19 mouse cellular contexts compared by ENCODE assay signal in the genomic region with DNA sequence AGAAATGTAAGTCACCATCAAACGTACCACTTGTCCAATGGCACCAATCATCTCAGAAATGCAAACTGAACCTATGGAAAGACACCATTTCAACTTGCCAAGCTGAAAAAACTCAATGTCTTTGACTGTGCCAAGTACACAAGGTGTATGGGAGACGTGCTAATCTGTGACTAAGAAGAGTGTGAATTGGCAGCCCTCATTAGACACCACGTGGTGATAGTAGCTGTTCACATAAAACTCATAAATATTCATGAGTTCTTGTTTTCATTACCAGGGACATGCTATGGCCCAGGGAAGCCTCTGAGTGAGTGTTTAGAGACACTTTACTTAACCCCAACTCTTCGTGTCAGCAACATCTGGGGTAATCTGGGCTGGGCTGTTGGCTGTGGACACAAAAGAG.
DNase-seq lines count a peak whose midpoint lies in the region; ATAC-seq and TF ChIP-seq lines count a peak whose summit lies in the region.
"Had no signal": no experiment of that assay in that cellular context is flagged by ENCODE, and none has a peak within 500 bp of the region (broad histone marks: within the 10 kb centered on the region; RNA-seq: fewer than 3 reads in every experiment).

No protein-coding gene starts in this region.

- H3K9me3 ChIP-seq in hindbrain, embryonic 11.5 days (ENCODE audit: control insufficient read depth, low read length): no peaks in the 10 kb centered on the region
- H3K9me3 ChIP-seq in hindbrain, embryonic 10.5 days: no peaks in the 10 kb centered on the region
- no peaks in the 10 kb centered on the region for H3K9me3 ChIP-seq in midbrain, embryonic 13.5 days
- no peaks in the 10 kb centered on the region for H3K9me3 ChIP-seq in midbrain, embryonic 10.5 days (replicated peaks)
- H3K9me3 ChIP-seq: embryonic facial prominence, embryonic 10.5 days; limb, embryonic 10.5 days; liver, embryonic 15.5 days; lung, embryonic 15.5 days had no signal

- whole genome bisulfite sequencing in hindbrain, embryonic 11.5 days: 35% methylated on average over 4 of the region's 4 CpGs
- 43% methylated on average over 4 of the region's 4 CpGs for WGBS in hindbrain, embryonic 10.5 days
- WGBS in midbrain, embryonic 13.5 days: 24% methylated on average over 4 of the region's 4 CpGs
- WGBS in midbrain, embryonic 10.5 days: 40% methylated on average over 4 of the region's 4 CpGs

- no peaks in the 10 kb centered on the region for H3K4me1 ChIP-seq in hindbrain, embryonic 11.5 days (replicated peaks; ENCODE audit: control insufficient read depth, insufficient read depth, low read length)
- H3K4me1 ChIP-seq in hindbrain, embryonic 10.5 days (replicated peaks): peaks cover 9% of the 10 kb centered on the region
- peaks cover 13% of the 10 kb centered on the region for H3K4me1 ChIP-seq in midbrain, embryonic 13.5 days (replicated peaks)
- peaks cover 17% of the 10 kb centered on the region for H3K4me1 ChIP-seq in midbrain, embryonic 10.5 days
- H3K4me1 ChIP-seq: embryonic facial prominence, embryonic 10.5 days; liver, embryonic 15.5 days; lung, embryonic 15.5 days had no signal

- TF ChIP-seq CTCF in brain, embryonic 14.5 days (IDR thresholded peaks at IDR 0.05; ENCODE audit: borderline replicate concordance, extremely low read depth, insufficient read depth, insufficient read length): no peak

- TF ChIP-seq POLR2A in brain, embryonic 14.5 days (IDR thresholded peaks at IDR 0.05; ENCODE audit: borderline replicate concordance, extremely low read depth, insufficient read depth, insufficient read length, poor library complexity, severe bottlenecking): no peak

- H3K9ac ChIP-seq in hindbrain, embryonic 11.5 days (ENCODE audit: low read depth, low read length): no peak overlapping the region
- H3K9ac ChIP-seq in midbrain, embryonic 13.5 days (replicated peaks): no peak overlapping the region
- H3K9ac ChIP-seq: liver, embryonic 15.5 days; lung, embryonic 15.5 days had no signal

- DNase-seq in hindbrain, embryonic 11.5 days (ENCODE audit: low spot score): peak; percentile 16
- DNase-seq in hindbrain, embryonic 10.5 days (ENCODE audit: low spot score): no peak
- DNase-seq in midbrain, embryonic 10.5 days (ENCODE audit: low spot score): no peak
- peak; percentile 56 for DNase-seq in brain, adult 2 months (ENCODE audit: low read depth, low spot score)
- DNase-seq in brain, embryonic 14.5 days (ENCODE audit: low read depth): peak; percentile 87
- no peak for DNase-seq in layer of hippocampus, adult 8-10 months (ENCODE audit: low spot score in 2 of 2)
- DNase-seq in layer of hippocampus, postnatal 14 days (ENCODE audit: low spot score in 2 of 2): no peak
- DNase-seq: adrenal gland, adult 8-10 months; cerebellum, adult 2 months; kidney, postnatal 10 days; liver; lung, postnatal 36 days; thymus, postnatal 14 days had no signal

- H3K4me3 ChIP-seq in hindbrain, embryonic 11.5 days (ENCODE audit: low read depth, low read length): no peak overlapping the region
- no peak overlapping the region for H3K4me3 ChIP-seq in hindbrain, embryonic 10.5 days
- H3K4me3 ChIP-seq in midbrain, embryonic 13.5 days (replicated peaks): no peak overlapping the region
- no peak overlapping the region for H3K4me3 ChIP-seq in midbrain, embryonic 10.5 days
- H3K4me3 ChIP-seq: embryonic facial prominence, embryonic 10.5 days; limb, embryonic 10.5 days; liver, embryonic 15.5 days; lung, embryonic 15.5 days had no signal

- no peaks in the 10 kb centered on the region for H3K27me3 ChIP-seq in hindbrain, embryonic 11.5 days (ENCODE audit: control insufficient read depth, insufficient read depth, low read length)
- no peaks in the 10 kb centered on the region for H3K27me3 ChIP-seq in hindbrain, embryonic 10.5 days (ENCODE audit: insufficient read depth, poor library complexity, severe bottlenecking)
- H3K27me3 ChIP-seq in midbrain, embryonic 13.5 days: no peaks in the 10 kb centered on the region
- no peaks in the 10 kb centered on the region for H3K27me3 ChIP-seq in midbrain, embryonic 10.5 days (ENCODE audit: low read depth, poor library complexity, severe bottlenecking)
- H3K27me3 ChIP-seq: liver, embryonic 15.5 days; lung, embryonic 15.5 days had no signal

- peak; percentile 51; the same call in 1 of the 2 replicates for ATAC-seq in hindbrain, embryonic 11.5 days (ENCODE audit: low FRiP score)
- ATAC-seq in midbrain, embryonic 13.5 days: peak; percentile 48
- ATAC-seq: intestine, postnatal 0 days had no signal

- H3K36me3 ChIP-seq in hindbrain, embryonic 11.5 days (ENCODE audit: control insufficient read depth, insufficient read depth, low read length): no peaks in the 10 kb centered on the region
- no peaks in the 10 kb centered on the region for H3K36me3 ChIP-seq in hindbrain, embryonic 10.5 days
- no peaks in the 10 kb centered on the region for H3K36me3 ChIP-seq in midbrain, embryonic 13.5 days
- H3K36me3 ChIP-seq in midbrain, embryonic 10.5 days: no peaks in the 10 kb centered on the region
- H3K36me3 ChIP-seq: embryonic facial prominence, embryonic 10.5 days; limb, embryonic 10.5 days; liver, embryonic 15.5 days; lung, embryonic 15.5 days had no signal

- no peak overlapping the region for H3K27ac ChIP-seq in hindbrain, embryonic 11.5 days (ENCODE audit: low read depth, low read length)
- H3K27ac ChIP-seq in hindbrain, embryonic 10.5 days: no peak overlapping the region
- no peak overlapping the region for H3K27ac ChIP-seq in midbrain, embryonic 13.5 days
- H3K27ac ChIP-seq in midbrain, embryonic 10.5 days (replicated peaks): no peak overlapping the region
- H3K27ac ChIP-seq: embryonic facial prominence, embryonic 10.5 days; limb, embryonic 10.5 days; liver, embryonic 15.5 days; lung, embryonic 15.5 days had no signal

- H3K4me2 ChIP-seq in hindbrain, embryonic 11.5 days (replicated peaks; ENCODE audit: low read depth, low read length): no peak overlapping the region
- no peak overlapping the region for H3K4me2 ChIP-seq in midbrain, embryonic 13.5 days (replicated peaks)
- H3K4me2 ChIP-seq: liver, embryonic 15.5 days; lung, embryonic 15.5 days had no signal

Comparison
In these comparisons a context has a peak if more than half of its experiments do, and no peak if none do; other contexts are left out.
1. DNase-seq: peak in hindbrain, embryonic 11.5 days (single experiment), brain, adult 2 months (single experiment) and brain, embryonic 14.5 days (single experiment); none in hindbrain, embryonic 10.5 days (single experiment), midbrain, embryonic 10.5 days (single experiment), layer of hippocampus, adult 8-10 months (0 of 2) and layer of hippocampus, postnatal 14 days (0 of 2).